Mouse (Mus musculus): Measurements from ENCODE around the gene Zfp664. TPM values are rescaled to one million over a fixed set of nuclear protein-coding genes. Genes with fewer than 3 reads are reported as not detected.

Zfp664 gene
- polyA plus RNA-seq, 1 experiment from 2014 or later, result 162 TPM

GRCm38 (mm10) chr5:124873890-124874601 is 11.6 kb downstream of the Zfp664 start:
- Histone ChIP-seq H3K36me3 (replicated peaks) (peaks cover 96% of the 10 kb centered on the region), H3K4me3 (no peak overlapping the region)
- WGBS, result 94% methylated on average over 6 of the region's 6 CpGs

DNA sequence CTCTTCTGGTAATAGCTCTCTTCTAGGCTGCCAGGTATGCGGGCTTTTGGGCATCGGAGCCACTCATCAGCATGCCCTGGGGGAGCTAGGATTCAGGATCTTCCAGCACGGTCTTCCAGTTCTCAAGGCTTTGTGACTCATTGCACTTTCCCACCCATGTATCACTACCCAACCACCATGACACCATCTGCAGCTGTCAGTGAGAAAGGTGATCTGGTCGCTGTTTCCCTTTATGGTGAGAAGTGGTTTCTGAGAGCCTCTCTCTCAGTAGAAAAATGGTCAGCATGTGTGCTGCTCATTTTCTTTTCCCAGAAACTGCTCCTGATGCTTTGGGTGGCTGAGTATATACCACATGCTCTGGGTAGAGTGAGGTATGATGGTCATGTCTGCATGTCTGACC is 16.8 kb downstream of the Zfp664 start:
- DNase-seq (ENCODE audit: low spot score), result no peak
- Histone ChIP-seq H3K27ac (replicated peaks) (no peak overlapping the region), H3K27me3 (replicated peaks; ENCODE audit: low read depth, poor library complexity, severe bottlenecking) (no peaks in the 10 kb centered on the region), H3K4me1 (0 out of 2 replicates have a peak, but pooled peaks cover 4% of the 10 kb centered on the region), H3K36me3 (replicated peaks) (peaks cover 97% of the 10 kb centered on the region), H3K9me3 (no peaks in the 10 kb centered on the region), H3K4me3 (no peak overlapping the region)
- 93% methylated on average over 4 of the region's 4 CpGs for WGBS

More at GRCm38 (mm10) chr5:124873890-124874601, 11.6 kb downstream of the Zfp664 start:
- Histone ChIP-seq H3K27ac (replicated peaks) (no peak overlapping the region), H3K9me3 (no peaks in the 10 kb centered on the region), H3K4me1 (peaks cover 15% of the 10 kb centered on the region; the same call in 1 of the 2 replicates), H3K27me3 (replicated peaks; ENCODE audit: low read depth, poor library complexity, severe bottlenecking) (no peaks in the 10 kb centered on the region)
- DNase-seq (ENCODE audit: low spot score), result no peak

- no peaks in the 10 kb centered on the region for H3K9me3 ChIP-seq
- H3K36me3 ChIP-seq (replicated peaks), result peaks cover 97% of the 10 kb centered on the region
- H3K27me3 ChIP-seq (replicated peaks; ENCODE audit: low read depth, poor library complexity, severe bottlenecking), result no peaks in the 10 kb centered on the region
- no peak for DNase-seq (ENCODE audit: low spot score)
- H3K27ac ChIP-seq (replicated peaks), result no peak overlapping the region
- no peak overlapping the region for H3K4me3 ChIP-seq
- 0 out of 2 replicates have a peak, but pooled peaks cover 4% of the 10 kb centered on the region for H3K4me1 ChIP-seq
- 89% methylated on average over 6 of the region's 6 CpGs for WGBS
Observed at GRCm38 (mm10) chr5:124879801-124880200, 17.3 kb downstream of the Zfp664 start.

DNA sequence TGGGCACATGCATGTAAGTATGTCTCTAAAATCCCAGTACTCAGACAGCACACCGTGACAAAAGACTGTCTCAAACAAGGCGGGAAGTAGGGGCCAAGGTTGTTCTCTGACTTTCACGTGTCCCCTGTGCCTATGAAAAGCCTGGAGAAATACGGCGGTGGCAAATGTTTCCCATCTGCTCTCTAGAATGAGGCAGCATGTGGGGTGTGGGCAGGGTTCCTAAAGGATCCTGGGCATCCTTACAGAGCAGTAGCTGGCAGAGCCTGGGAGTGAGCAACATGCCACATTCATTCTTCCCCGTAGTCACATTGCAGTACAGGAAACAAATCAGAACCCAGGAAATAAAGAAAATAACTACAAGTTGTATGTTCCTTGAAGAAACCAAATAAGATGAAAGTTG is 21.4 kb downstream of the Zfp664 start:
- WGBS, result 87% methylated on average over 6 of the region's 6 CpGs
- peaks cover 100% of the 10 kb centered on the region for H3K36me3 ChIP-seq (replicated peaks)
- H3K4me1 ChIP-seq, result no peaks in the 10 kb centered on the region
- no peaks in the 10 kb centered on the region for H3K27me3 ChIP-seq (replicated peaks; ENCODE audit: low read depth, poor library complexity, severe bottlenecking)
- no peaks in the 10 kb centered on the region for H3K9me3 ChIP-seq
- DNase-seq (ENCODE audit: low spot score), result no peak
- H3K27ac ChIP-seq (replicated peaks), result no peak overlapping the region
- no peak overlapping the region for H3K4me3 ChIP-seq

DNA sequence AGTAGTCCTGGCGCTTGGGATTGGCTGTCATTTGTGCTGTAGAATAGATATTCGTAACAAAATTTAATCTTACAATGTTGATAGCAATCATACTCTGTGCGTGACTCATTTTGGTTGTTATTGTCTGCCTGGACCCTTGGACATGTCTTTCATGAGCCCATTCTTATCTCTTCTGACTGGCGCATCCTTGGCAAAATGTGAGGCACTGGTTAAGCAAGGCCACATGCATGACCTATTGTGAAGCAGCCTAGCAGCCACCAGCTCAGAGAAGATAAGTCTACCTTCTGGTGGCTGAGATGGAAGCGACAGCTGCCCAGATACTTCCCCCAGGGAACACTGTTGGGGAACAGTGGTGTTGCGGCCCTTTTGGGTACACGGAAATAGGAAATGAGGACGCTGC is 26.2 kb downstream of the Zfp664 start:
- Histone ChIP-seq H3K27ac (replicated peaks) (no peak overlapping the region), H3K9me3 (no peaks in the 10 kb centered on the region), H3K4me1 (peaks cover 23% of the 10 kb centered on the region), H3K4me3 (no peak overlapping the region), H3K27me3 (replicated peaks; ENCODE audit: low read depth, poor library complexity, severe bottlenecking) (no peaks in the 10 kb centered on the region), H3K36me3 (replicated peaks) (peaks cover 63% of the 10 kb centered on the region)
- no peak for DNase-seq (ENCODE audit: low spot score)
- 97% methylated on average over 8 of the region's 8 CpGs for WGBS

- Histone ChIP-seq H3K4me3 (no peak overlapping the region), H3K36me3 (replicated peaks) (peaks cover 34% of the 10 kb centered on the region), H3K27me3 (replicated peaks; ENCODE audit: low read depth, poor library complexity, severe bottlenecking) (no peaks in the 10 kb centered on the region), H3K9me3 (no peaks in the 10 kb centered on the region), H3K27ac (replicated peaks) (no peak overlapping the region), H3K4me1 (peaks cover 29% of the 10 kb centered on the region)
- 58% methylated on average over 3 of the region's 3 CpGs for whole genome bisulfite sequencing
- peak; percentile 21 for DNase-seq (ENCODE audit: low spot score)
Observed at GRCm38 (mm10) chr5:124891921-124892370, 29.5 kb downstream of the Zfp664 start.

DNA sequence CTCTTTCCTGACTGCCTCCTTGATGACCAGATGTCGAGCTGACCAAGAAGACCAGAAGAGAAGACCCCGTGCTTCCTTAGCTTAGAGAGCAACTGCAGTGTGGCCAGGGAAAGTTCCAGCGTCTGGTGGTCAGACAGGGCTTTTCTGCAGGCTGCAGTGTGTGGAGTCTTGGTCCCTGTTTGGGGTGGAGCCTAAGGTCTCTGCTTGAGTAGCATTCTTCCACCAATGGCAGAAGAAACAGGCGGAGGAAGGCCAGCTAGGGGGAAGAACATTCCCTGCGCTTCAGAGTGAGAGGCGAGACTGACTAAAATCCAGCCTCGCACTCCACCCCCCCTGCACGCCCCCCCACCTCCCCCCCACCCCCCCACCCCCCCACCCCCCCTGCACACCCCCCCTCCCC is 33.6 kb downstream of the Zfp664 start:
- Histone ChIP-seq H3K9me3 (no peaks in the 10 kb centered on the region), H3K27ac (replicated peaks) (no peak overlapping the region), H3K36me3 (replicated peaks) (peaks cover 8% of the 10 kb centered on the region; the same call in 1 of the 2 replicates), H3K27me3 (replicated peaks; ENCODE audit: low read depth, poor library complexity, severe bottlenecking) (no peaks in the 10 kb centered on the region), H3K4me3 (no peak overlapping the region), H3K4me1 (peaks cover 23% of the 10 kb centered on the region)
- no peak for DNase-seq (ENCODE audit: low spot score)
- WGBS, result 37% methylated on average over 8 of the region's 8 CpGs

- WGBS, result 38% methylated on average over 20 of the region's 20 CpGs
- DNase-seq (ENCODE audit: low spot score), result peak; percentile 87
- peak overlapping the region; percentile 33; the same call in 1 of the 2 replicates for H3K4me3 ChIP-seq
- no peaks in the 10 kb centered on the region for H3K36me3 ChIP-seq (replicated peaks)
- 0 out of 2 replicates have a peak overlapping the region, but pooled peaks have one; percentile 36 for H3K27ac ChIP-seq (replicated peaks)
- H3K9me3 ChIP-seq, result no peaks in the 10 kb centered on the region
- H3K27me3 ChIP-seq (replicated peaks; ENCODE audit: low read depth, poor library complexity, severe bottlenecking), result no peaks in the 10 kb centered on the region
- peaks cover 12% of the 10 kb centered on the region for H3K4me1 ChIP-seq
Observed at GRCm38 (mm10) chr5:124899945-124900631, 37.6 kb downstream of the Zfp664 start.

DNA sequence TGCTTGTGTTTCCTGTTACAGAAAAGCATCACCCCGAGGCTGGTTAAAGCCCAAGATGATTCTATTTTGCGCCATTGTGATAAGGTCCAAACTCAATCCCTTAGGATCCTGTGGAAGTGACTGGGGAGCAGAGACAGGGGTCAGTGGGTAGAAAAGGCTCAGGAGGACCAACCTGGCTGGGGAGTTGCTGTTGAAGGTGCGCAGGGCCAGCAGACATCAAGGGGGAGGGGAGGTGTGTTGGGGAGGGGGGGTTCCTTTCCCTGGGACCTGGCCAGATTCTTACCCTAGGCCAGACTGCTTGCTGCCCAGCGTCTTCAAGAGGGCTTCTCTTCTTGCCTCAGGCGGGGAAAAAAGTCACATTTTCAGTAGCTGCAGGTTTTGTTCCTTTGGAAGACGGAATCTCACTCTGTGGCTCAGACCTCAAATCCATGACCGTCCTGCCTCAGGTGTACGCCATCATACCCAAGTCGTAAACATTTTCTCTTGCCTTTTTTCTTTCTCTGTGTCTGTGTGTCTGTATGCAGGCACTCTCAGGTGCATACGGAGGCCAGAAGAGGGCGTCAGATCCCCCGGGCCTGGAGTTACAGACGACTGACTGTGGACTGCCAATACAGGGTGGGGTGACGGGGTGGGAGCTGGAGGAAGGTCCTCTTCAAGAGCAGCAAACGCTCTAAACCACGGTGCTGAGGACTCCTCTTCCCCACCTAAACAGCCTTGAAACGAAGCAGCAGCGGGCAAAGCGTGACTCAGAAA is 38.4 kb downstream of the Zfp664 start:
- no peak for DNase-seq (ENCODE audit: low spot score)
- Histone ChIP-seq H3K36me3 (replicated peaks) (no peaks in the 10 kb centered on the region), H3K9me3 (no peaks in the 10 kb centered on the region), H3K4me1 (peaks cover 9% of the 10 kb centered on the region), H3K27ac (replicated peaks) (no peak overlapping the region), H3K27me3 (replicated peaks; ENCODE audit: low read depth, poor library complexity, severe bottlenecking) (no peaks in the 10 kb centered on the region), H3K4me3 (no peak overlapping the region)
- WGBS, result 69% methylated on average over 19 of the region's 19 CpGs

GRCm38 (mm10) chr5:124901675-124902074 is 39.2 kb downstream of the Zfp664 start:
- no peak overlapping the region for H3K4me3 ChIP-seq
- WGBS, result 90% methylated on average over 6 of the region's 6 CpGs
- H3K9me3 ChIP-seq, result no peaks in the 10 kb centered on the region
- H3K36me3 ChIP-seq (replicated peaks), result no peaks in the 10 kb centered on the region
- H3K27ac ChIP-seq (replicated peaks), result no peak overlapping the region
- DNase-seq (ENCODE audit: low spot score), result no peak
- H3K27me3 ChIP-seq (replicated peaks; ENCODE audit: low read depth, poor library complexity, severe bottlenecking), result no peaks in the 10 kb centered on the region
- peaks cover 6% of the 10 kb centered on the region for H3K4me1 ChIP-seq

DNA sequence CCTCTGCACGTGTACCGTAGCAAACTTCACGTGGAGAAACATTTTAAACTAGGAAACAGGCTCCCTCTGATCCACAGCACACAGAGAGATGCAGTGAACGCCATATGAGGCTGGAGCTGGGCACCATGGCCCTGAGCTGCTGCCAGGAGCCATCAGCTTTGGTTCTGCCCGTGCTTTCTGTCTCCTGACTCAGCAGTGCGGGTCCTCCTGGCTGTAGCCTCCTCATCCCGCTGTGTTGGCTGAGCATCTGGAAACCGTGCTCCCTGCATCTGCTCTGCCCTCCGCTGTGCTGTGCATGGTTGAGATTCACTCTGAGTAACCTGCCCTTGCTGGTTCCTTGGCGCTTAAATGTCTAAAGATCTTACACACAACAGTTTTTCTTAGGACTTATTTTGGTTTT is 39.7 kb downstream of the Zfp664 start:
- Histone ChIP-seq H3K4me3 (no peak overlapping the region), H3K27me3 (replicated peaks; ENCODE audit: low read depth, poor library complexity, severe bottlenecking) (no peaks in the 10 kb centered on the region), H3K27ac (replicated peaks) (no peak overlapping the region), H3K36me3 (replicated peaks) (no peaks in the 10 kb centered on the region), H3K4me1 (peaks cover 8% of the 10 kb centered on the region), H3K9me3 (no peaks in the 10 kb centered on the region)
- no peak for DNase-seq (ENCODE audit: low spot score)
- 83% methylated on average over 10 of the region's 10 CpGs for WGBS

DNA sequence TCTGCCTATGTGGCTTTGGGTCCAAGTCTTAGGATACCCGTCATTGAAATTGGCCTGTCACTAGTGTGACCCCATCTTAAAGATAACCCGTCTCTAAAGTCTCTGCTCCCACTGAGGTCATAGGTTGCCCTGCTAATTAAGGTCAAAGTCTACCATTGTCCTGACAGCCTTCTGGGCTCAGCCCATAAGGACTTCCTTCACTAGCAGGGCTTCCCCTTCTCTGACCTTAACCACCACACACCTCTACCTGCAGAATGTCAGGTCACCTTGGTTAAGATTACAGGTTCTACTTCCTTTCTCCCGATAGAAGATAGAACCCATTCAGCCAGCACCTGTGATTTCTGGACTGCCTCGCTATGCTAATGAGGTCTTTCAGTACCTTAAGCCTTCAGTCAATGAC is 41.4 kb downstream of the Zfp664 start:
- no peaks in the 10 kb centered on the region for H3K27me3 ChIP-seq (replicated peaks; ENCODE audit: low read depth, poor library complexity, severe bottlenecking)
- no peaks in the 10 kb centered on the region for H3K36me3 ChIP-seq (replicated peaks)
- WGBS, result 83% methylated on average over 4 of the region's 4 CpGs
- H3K9me3 ChIP-seq, result no peaks in the 10 kb centered on the region
- peaks cover 12% of the 10 kb centered on the region for H3K4me1 ChIP-seq
- no peak overlapping the region for H3K4me3 ChIP-seq
- H3K27ac ChIP-seq (replicated peaks), result no peak overlapping the region
- DNase-seq (ENCODE audit: low spot score), result no peak

Measured in embryonic facial prominence, embryonic 10.5 days (tissue).